Mouse (Mus musculus) kidney, postnatal 0 days (tissue): Measurements from ENCODE around the gene Wnt10b. TPM values are rescaled to one million over a fixed set of nuclear protein-coding genes. Genes with fewer than 3 reads are reported as not detected.
A peak's percentile ranks its signal among the peaks of the same experiment; 100 is the strongest.

Source experiments
- ATAC-seq: fragments of 200-750 bp; cut with Nextera tagmentation; replicated peaks from 2 replicates; pipeline ENCODE4 v1.8.0; 2017; ENCODE audit warnings: low read depth, moderate number of reproducible peaks, moderate TSS enrichment, moderate library complexity; ENCODE audit not compliant: low FRiP score
- DNase-seq: peaks from one replicate; pipeline ENCODE4 v3.0.0-alpha.2; 2016; ENCODE audit warnings: low spot score
- H3K27ac ChIP-seq: fragments of 300-500 bp; sonication (generic); 2 replicates; pipeline ENCODE4 v1.5.1; 2014; ENCODE audit warnings: mild to moderate bottlenecking
- H3K27me3 ChIP-seq: fragments of 300-500 bp; sonication (generic); 2 replicates; pipeline ENCODE4 v1.6.1; 2014; ENCODE audit warnings: low read length, mixed read lengths; ENCODE audit not compliant: insufficient read depth
- H3K36me3 ChIP-seq: fragments of 300-500 bp; sonication (generic); 2 replicates; pipeline ENCODE4 v1.6.1; 2014; ENCODE audit warnings: low read length, mixed read lengths; ENCODE audit not compliant: insufficient read depth
- H3K4me1 ChIP-seq: fragments of 300-500 bp; sonication (generic); replicated peaks from 2 replicates; pipeline ENCODE4 v1.6.1; 2014; ENCODE audit warnings: antibody characterized with exemption, low read length, mixed read lengths; ENCODE audit not compliant: insufficient read depth
- H3K4me2 ChIP-seq: fragments of 300-500 bp; sonication (generic); 2 replicates; pipeline ENCODE4 v1.6.1; 2014; ENCODE audit warnings: mild to moderate bottlenecking, low read length, moderate library complexity, mixed read lengths
- H3K4me3 ChIP-seq: fragments of 300-500 bp; sonication (generic); replicated peaks from 2 replicates; pipeline ENCODE4 v1.5.1; 2014; ENCODE audit warnings: low read depth, low read length
- H3K9ac ChIP-seq: fragments of 300-500 bp; sonication (generic); 2 replicates; pipeline ENCODE4 v1.6.1; 2014; ENCODE audit warnings: low read depth, low read length
- H3K9me3 ChIP-seq: fragments of 300-500 bp; sonication (generic); replicated peaks from 2 replicates; pipeline ENCODE4 v1.6.1; 2016; ENCODE audit warnings: low read length, inconsistent platforms, mixed read lengths
- CTCF ChIP-seq: IDR thresholded peaks from 2 replicates; pipeline ENCODE4 v1.5.1; 2016; ENCODE audit warnings: antibody characterized with exemption, low read depth, mild to moderate bottlenecking, moderate library complexity
- WGBS: fragments of 180-500 bp; shearing (Covaris S2); extraction: QIAGEN DNeasy Blood & Tissue Kit; methylation state at CpG from one replicate; pipeline ENCODE4 v1.1.7; 2014; 5-methylcytosine and 5-hydroxymethylcytosine counted together
- polyA plus RNA-seq: library from polyadenylated mRNA; unstranded; fragments of >200 nt; fragmentation: Nextera tagmentation; extraction: Ambion mirVana; gene quantifications from 2 replicates; pipeline ENCODE4 v1.2.1, GENCODE M21; 2015

Wnt10b gene
- polyA plus RNA-seq, 1 experiment from 2014 or later: not detected

GRCm38 (mm10) chr15:98785744-98786143 lies 7.8 kb upstream of the Wnt10b start:
- Histone ChIP-seq H3K9ac (no peak overlapping the region), H3K36me3 (no peaks in the 10 kb centered on the region), H3K27me3 (peaks cover 41% of the 10 kb centered on the region), H3K9me3 (no peaks in the 10 kb centered on the region), H3K4me2 (no peak overlapping the region), H3K27ac (no peak overlapping the region), H3K4me1 (peaks cover 1% of the 10 kb centered on the region; the same call in 1 of the 2 replicates), H3K4me3 (no peak overlapping the region)
- WGBS: 44% methylated on average over 7 of the region's 7 CpGs
- peak; percentile 54; the same call in 1 of the 2 replicates for TF ChIP-seq CTCF
- no peak for DNase-seq
- ATAC-seq: no peak

DNA sequence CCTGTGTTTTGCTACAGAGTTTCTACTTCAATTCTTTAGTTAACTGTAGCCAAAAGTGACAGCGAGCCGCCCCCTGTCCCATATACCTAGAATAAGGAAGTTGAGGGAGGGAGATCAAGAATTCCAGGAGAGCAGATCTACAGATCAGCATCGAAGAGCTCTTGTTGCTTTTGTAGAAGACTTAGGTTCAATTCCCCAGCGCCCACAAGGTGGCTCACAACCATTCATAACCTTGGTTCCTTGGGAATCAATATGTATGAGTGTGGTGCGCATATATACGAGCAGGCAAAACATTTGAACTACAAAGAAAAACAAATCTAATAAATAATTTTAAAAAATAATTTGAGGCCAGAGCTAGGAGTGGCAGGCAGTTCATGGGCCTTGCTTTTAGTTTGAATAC lies 3.2 kb upstream of the Wnt10b start:
- no peak overlapping the region for H3K27ac ChIP-seq
- WGBS: 32% methylated on average over 6 of the region's 6 CpGs

DNA sequence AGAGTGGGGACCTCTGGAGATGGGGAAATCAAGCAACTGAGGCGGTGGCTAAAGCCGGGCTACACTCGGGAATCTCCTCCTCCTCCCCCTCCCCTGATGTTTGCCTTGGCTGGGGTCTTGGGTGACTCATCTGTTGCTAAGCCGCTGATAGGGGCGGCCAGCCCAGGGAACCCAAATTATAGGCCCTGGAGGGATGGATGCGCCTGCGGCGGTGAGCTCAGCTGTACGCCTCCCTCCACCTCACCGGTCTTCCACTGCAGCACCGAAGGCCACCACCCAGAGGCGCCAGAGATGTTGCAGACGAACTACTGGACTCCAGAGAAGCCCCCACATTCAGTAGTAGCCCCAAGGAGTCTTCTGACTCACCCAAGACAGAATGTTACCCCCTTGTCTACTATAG lies 2.6 kb upstream of the Wnt10b start:
- peak; percentile 23; the same call in 1 of the 2 replicates for TF ChIP-seq CTCF
- no peak for DNase-seq
- Histone ChIP-seq H3K27ac (no peak overlapping the region), H3K4me1 (peaks cover 11% of the 10 kb centered on the region; the same call in 1 of the 2 replicates), H3K4me3 (no peak overlapping the region), H3K4me2 (no peak overlapping the region), H3K27me3 (peaks cover 51% of the 10 kb centered on the region), H3K36me3 (no peaks in the 10 kb centered on the region), H3K9me3 (no peaks in the 10 kb centered on the region), H3K9ac (no peak overlapping the region)
- 6% methylated on average over 13 of the region's 13 CpGs for WGBS
- no peak for ATAC-seq

More for the DNA sequence above, 3.2 kb upstream of the Wnt10b start:
- Histone ChIP-seq H3K4me2 (no peak overlapping the region), H3K9ac (no peak overlapping the region), H3K9me3 (no peaks in the 10 kb centered on the region), H3K36me3 (no peaks in the 10 kb centered on the region), H3K4me3 (no peak overlapping the region), H3K27me3 (peaks cover 47% of the 10 kb centered on the region), H3K4me1 (peaks cover 11% of the 10 kb centered on the region; the same call in 1 of the 2 replicates)
- DNase-seq (no peak), ATAC-seq (no peak)
- TF ChIP-seq CTCF: no peak

- H3K36me3 ChIP-seq: no peaks in the 10 kb centered on the region
- DNase-seq: no peak
- peaks cover 54% of the 10 kb centered on the region for H3K27me3 ChIP-seq
- 5% methylated on average over 7 of the region's 8 CpGs for WGBS
- ATAC-seq: no peak
- no peak overlapping the region for H3K4me3 ChIP-seq
- TF ChIP-seq CTCF: no peak
- no peaks in the 10 kb centered on the region for H3K9me3 ChIP-seq
- no peak overlapping the region for H3K4me2 ChIP-seq
- H3K27ac ChIP-seq: no peak overlapping the region
- no peak overlapping the region for H3K9ac ChIP-seq
- peaks cover 11% of the 10 kb centered on the region; the same call in 1 of the 2 replicates for H3K4me1 ChIP-seq
Measured at GRCm38 (mm10) chr15:98780075-98780474, 2.1 kb upstream of the Wnt10b start.

GRCm38 (mm10) chr15:98778806-98779205 lies 856 bp upstream of the Wnt10b start:
- Histone ChIP-seq H3K27ac (no peak overlapping the region), H3K4me2 (no peak overlapping the region), H3K27me3 (peaks cover 67% of the 10 kb centered on the region), H3K4me3 (no peak overlapping the region), H3K9me3 (no peaks in the 10 kb centered on the region), H3K4me1 (peaks cover 11% of the 10 kb centered on the region; the same call in 1 of the 2 replicates), H3K36me3 (no peaks in the 10 kb centered on the region), H3K9ac (no peak overlapping the region)
- 0% methylated on average over 11 of the region's 11 CpGs for WGBS
- no peak for TF ChIP-seq CTCF
- ATAC-seq (no peak), DNase-seq (no peak)

DNA sequence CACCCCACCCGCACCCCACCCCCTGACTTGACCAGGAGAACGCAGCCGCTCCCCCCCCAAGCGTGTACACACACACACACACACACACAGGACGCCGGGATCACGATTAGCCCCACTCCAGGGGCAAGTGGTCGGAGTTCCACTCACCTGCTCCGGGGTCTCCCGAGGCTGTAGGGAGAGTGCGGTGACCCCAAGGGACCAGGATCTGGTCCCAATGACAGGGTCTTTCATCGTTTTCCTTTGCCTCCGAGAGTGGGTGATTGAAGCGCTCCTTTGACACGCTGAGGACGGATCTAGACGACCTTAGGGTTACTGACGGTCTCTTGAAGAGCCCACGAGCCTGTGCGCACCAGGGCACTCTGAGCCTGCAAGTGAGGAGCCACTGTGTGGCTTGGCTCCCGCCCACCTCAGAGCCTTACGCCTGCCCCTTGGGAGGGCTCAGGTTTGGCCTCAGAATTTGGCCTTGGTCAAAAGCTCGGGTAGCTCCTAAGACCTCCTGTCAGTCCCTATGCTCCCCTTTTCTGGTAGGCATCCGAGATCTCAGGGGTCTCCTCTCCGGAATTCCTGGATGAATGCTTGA lies 331 bp upstream of the Wnt10b start:
- H3K4me3 ChIP-seq: peak overlapping the region; percentile 18
- H3K36me3 ChIP-seq: no peaks in the 10 kb centered on the region
- WGBS: 2% methylated on average over 25 of the region's 25 CpGs
- ATAC-seq (no peak), DNase-seq (no peak)
- peaks cover 68% of the 10 kb centered on the region for H3K27me3 ChIP-seq
- H3K9me3 ChIP-seq: no peaks in the 10 kb centered on the region
- H3K9ac ChIP-seq: no peak overlapping the region
- peaks cover 11% of the 10 kb centered on the region; the same call in 1 of the 2 replicates for H3K4me1 ChIP-seq
- no peak overlapping the region for H3K27ac ChIP-seq
- TF ChIP-seq CTCF: no peak
- peak overlapping the region; percentile 41 for H3K4me2 ChIP-seq
